Mouse (Mus musculus): ENCODE measurements around the gene Tubg1.

DNA sequence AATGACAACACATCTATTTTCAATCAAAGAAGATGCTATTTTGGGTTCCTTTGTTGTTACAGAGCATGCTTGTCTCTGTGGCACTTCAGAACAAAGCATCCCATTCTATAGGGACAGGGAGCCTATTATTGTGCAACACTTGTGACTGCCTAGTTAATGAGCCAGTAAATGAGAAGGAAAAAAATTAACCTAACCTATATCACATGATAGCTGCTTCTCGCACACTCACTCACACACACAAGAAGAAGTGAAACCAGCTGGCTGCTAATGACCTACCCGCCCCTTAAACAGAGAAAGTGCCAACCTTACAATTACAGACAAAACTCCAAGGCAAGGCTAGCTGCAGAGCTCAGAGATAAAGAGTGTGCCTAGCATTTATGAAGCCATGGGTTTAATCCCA lies 4.2 kb upstream of the Tubg1 start:
- TF ChIP-seq CTCF (IDR thresholded peaks at IDR 0.05; ENCODE audit: borderline replicate concordance, insufficient read depth, low read depth, low read length) (no peak), POLR2A (IDR thresholded peaks at IDR 0.05; ENCODE audit: borderline replicate concordance, insufficient read depth, low read length) (no peak)

Data from cerebellum, adult 2 months (tissue).